Mouse (Mus musculus) liver, adult 2 months (tissue): ENCODE results near the gene 4930426L09Rik. TPM values are rescaled to one million over a fixed set of nuclear protein-coding genes. Genes with fewer than 3 reads are reported as not detected.
A peak's percentile ranks its signal among the peaks of the same experiment; 100 is the strongest.

Source experiments
- DNase-seq: peaks from one replicate; pipeline ENCODE4 v3.0.0-alpha.2; 2011; ENCODE audit warnings: low read depth, low spot score; ENCODE audit errors: extremely low read depth
- H3K27ac ChIP-seq: fragments of 200-500 bp; replicated peaks from 2 replicates; pipeline ENCODE4 v1.5.1; 2012; ENCODE audit warnings: low read depth, mild to moderate bottlenecking, control low read depth, inconsistent platforms, low read length; ENCODE audit not compliant: insufficient read depth
- H3K27me3 ChIP-seq: fragments of 200-500 bp; 2 replicates; pipeline ENCODE4 v1.6.1; 2012; ENCODE audit warnings: mild to moderate bottlenecking, moderate library complexity, low read length, inconsistent platforms; ENCODE audit not compliant: control insufficient read depth, insufficient read depth
- H3K36me3 ChIP-seq: fragments of 200-500 bp; 2 replicates; pipeline ENCODE4 v1.6.1; 2012; ENCODE audit warnings: low read length, inconsistent platforms; ENCODE audit not compliant: control insufficient read depth, insufficient read depth
- H3K4me1 ChIP-seq: fragments of 200-500 bp; 2 replicates; pipeline ENCODE4 v1.6.1; 2011; ENCODE audit warnings: low read length; ENCODE audit not compliant: control insufficient read depth, insufficient read depth
- H3K4me3 ChIP-seq: fragments of 200-500 bp; 2 replicates; pipeline ENCODE4 v1.5.1; 2011; ENCODE audit warnings: low read depth, mild to moderate bottlenecking, control low read depth, low read length, moderate library complexity; ENCODE audit not compliant: insufficient read depth
- H3K79me2 ChIP-seq: fragments of 200-500 bp; 2 replicates; pipeline ENCODE4 v1.6.1; 2012; ENCODE audit warnings: inconsistent platforms, mild to moderate bottlenecking, low read length, moderate library complexity; ENCODE audit not compliant: control insufficient read depth, insufficient read depth
- H3K9ac ChIP-seq: fragments of 200-500 bp; 2 replicates; pipeline ENCODE4 v1.6.1; 2012; ENCODE audit warnings: low read depth, mild to moderate bottlenecking, control low read depth, inconsistent platforms, low read length
- CTCF ChIP-seq: fragments of 200-500 bp; IDR thresholded peaks from 2 replicates; pipeline ENCODE4 v1.5.1; 2011; ENCODE audit warnings: low read depth, low read length, control low read depth
- POLR2A ChIP-seq: fragments of 200-500 bp; IDR thresholded peaks from 2 replicates; pipeline ENCODE4 v1.6.1; 2011; ENCODE audit warnings: low read length, control low read depth; ENCODE audit not compliant: insufficient read depth; ENCODE audit errors: extremely low read depth
- WGBS: fragments of 180-500 bp; shearing (Covaris S2); methylation state at CpG from one replicate; pipeline ENCODE4 v1.1.7; 2018; 5-methylcytosine and 5-hydroxymethylcytosine counted together
- polyA plus RNA-seq: library from polyadenylated mRNA; depleted of rRNA; stranded (reverse); fragments of >200 nt; gene quantifications from 2 replicates; pipeline ENCODE4 v1.2.3, GENCODE M21; 2012
- total RNA-seq: library from RNA; depleted of rRNA; stranded (reverse); fragments of >200 nt; gene quantifications from 2 replicates; pipeline ENCODE4 v1.2.3, GENCODE M21; 2014

The 4930426L09Rik gene
- total and polyA plus RNA-seq, 2 experiments = 0.10 TPM; not detected in 1

GRCm38 (mm10) chr2:18955671-18956070, 42.5 kb upstream of the 4930426L09Rik start:
- no peaks in the 10 kb centered on the region for H3K36me3 ChIP-seq
- H3K27ac ChIP-seq = no peak overlapping the region
- H3K79me2 ChIP-seq = no peaks in the 10 kb centered on the region; the same call in 1 of the 2 replicates
- H3K4me1 ChIP-seq = peaks cover 4% of the 10 kb centered on the region
- WGBS = 87% methylated on average over 13 of the region's 13 CpGs
- DNase-seq = no peak
- no peak overlapping the region for H3K4me3 ChIP-seq
- no peaks in the 10 kb centered on the region for H3K27me3 ChIP-seq
- TF ChIP-seq CTCF = no peak
- no peak overlapping the region for H3K9ac ChIP-seq

DNA sequence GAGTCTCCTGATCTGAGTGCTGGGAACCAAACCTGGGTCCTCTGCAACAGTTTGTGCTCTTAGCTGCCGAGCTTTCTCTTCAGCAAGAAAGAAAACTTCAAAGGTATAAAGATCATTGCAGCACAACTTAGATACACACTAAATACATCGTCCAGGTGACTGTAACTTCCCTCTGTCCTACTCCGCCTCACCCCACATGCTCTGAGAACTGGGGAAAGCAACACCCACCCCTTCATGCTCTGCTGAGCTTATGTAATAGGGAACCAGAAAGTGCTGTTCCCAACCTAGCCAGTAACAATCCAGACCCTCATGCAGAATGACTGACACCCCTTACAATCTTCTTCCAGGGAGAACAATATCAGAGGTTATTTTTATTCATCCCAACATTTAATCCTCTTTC, 41.7 kb upstream of the 4930426L09Rik start:
- WGBS = 84% methylated on average over 3 of the region's 3 CpGs
- H3K4me1 ChIP-seq = peaks cover 4% of the 10 kb centered on the region; the same call in 1 of the 2 replicates

DNA sequence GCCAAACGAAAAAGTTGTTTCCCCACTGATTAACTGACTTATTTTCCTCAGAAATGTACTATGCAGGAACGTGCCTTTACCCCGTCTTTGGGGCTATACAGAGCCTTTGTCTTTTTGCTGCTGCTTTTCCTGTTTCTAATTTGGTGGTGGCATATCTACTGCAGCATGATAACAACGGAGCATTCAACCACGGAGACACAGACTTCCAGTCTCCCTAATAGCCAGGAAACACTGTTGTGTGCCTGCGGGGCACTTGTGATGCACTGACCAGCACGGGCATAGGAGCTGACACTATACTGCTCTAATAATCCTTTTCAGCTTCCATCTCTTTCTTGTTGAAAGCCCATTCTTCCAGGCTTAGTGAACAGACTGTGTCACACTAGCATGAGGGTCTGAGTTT, 41.2 kb upstream of the 4930426L09Rik start:
- no peak overlapping the region for H3K4me3 ChIP-seq
- peaks cover 4% of the 10 kb centered on the region; the same call in 1 of the 2 replicates for H3K4me1 ChIP-seq
- H3K27me3 ChIP-seq = no peaks in the 10 kb centered on the region
- peak overlapping the region; percentile 53; the same call in 1 of the 2 replicates for H3K27ac ChIP-seq
- 64% methylated on average over 7 of the region's 7 CpGs for WGBS
- H3K36me3 ChIP-seq = no peaks in the 10 kb centered on the region
- no peak for DNase-seq
- H3K79me2 ChIP-seq = no peaks in the 10 kb centered on the region
- no peak overlapping the region for H3K9ac ChIP-seq
- no peak for TF ChIP-seq CTCF
- TF ChIP-seq POLR2A = no peak

More for the DNA sequence above, 41.7 kb upstream of the 4930426L09Rik start:
- H3K27ac ChIP-seq = 0 out of 2 replicates have a peak overlapping the region, but pooled peaks have one; percentile 30
- H3K79me2 ChIP-seq = no peaks in the 10 kb centered on the region; the same call in 1 of the 2 replicates
- TF ChIP-seq POLR2A (no peak), CTCF (no peak)
- no peak overlapping the region for H3K4me3 ChIP-seq
- no peaks in the 10 kb centered on the region for H3K36me3 ChIP-seq
- DNase-seq = no peak
- H3K9ac ChIP-seq = no peak overlapping the region
- H3K27me3 ChIP-seq = no peaks in the 10 kb centered on the region

DNA sequence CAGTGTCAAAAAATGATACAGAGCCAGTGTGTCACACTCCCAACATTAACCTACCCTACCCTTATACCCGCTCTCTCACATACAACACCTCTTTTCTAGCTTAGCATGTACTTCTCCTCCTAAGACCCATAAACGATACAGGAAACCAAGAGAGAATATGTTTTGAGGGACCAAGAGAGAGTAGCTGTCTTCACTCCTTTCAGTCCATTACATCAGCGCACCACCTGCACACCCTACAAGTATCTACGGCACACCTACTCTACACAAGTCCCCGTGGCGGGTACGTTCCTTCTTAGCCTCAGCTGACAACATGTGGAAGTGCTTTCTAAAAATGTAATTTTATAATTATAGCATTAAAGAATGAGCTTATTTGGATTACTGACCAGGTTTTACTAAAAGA, 40.7 kb upstream of the 4930426L09Rik start:
- TF ChIP-seq CTCF (no peak), POLR2A (no peak)
- H3K79me2 ChIP-seq = no peaks in the 10 kb centered on the region
- no peak overlapping the region for H3K9ac ChIP-seq
- H3K4me3 ChIP-seq = no peak overlapping the region
- no peak overlapping the region; the same call in 1 of the 2 replicates for H3K27ac ChIP-seq
- peaks cover 4% of the 10 kb centered on the region; the same call in 1 of the 2 replicates for H3K4me1 ChIP-seq
- WGBS = 87% methylated on average over 7 of the region's 7 CpGs
- DNase-seq = no peak
- H3K27me3 ChIP-seq = no peaks in the 10 kb centered on the region
- H3K36me3 ChIP-seq = no peaks in the 10 kb centered on the region

- H3K4me1 ChIP-seq = peaks cover 4% of the 10 kb centered on the region; the same call in 1 of the 2 replicates
- H3K9ac ChIP-seq = no peak overlapping the region
- no peaks in the 10 kb centered on the region for H3K36me3 ChIP-seq
- H3K79me2 ChIP-seq = no peaks in the 10 kb centered on the region
- DNase-seq = no peak
- H3K27me3 ChIP-seq = no peaks in the 10 kb centered on the region
- WGBS = 85% methylated on average over 9 of the region's 9 CpGs
- no peak for TF ChIP-seq POLR2A
- TF ChIP-seq CTCF = no peak
- no peak overlapping the region for H3K4me3 ChIP-seq
- no peak overlapping the region for H3K27ac ChIP-seq
Observed at GRCm38 (mm10) chr2:18958044-18958443, 40.1 kb upstream of the 4930426L09Rik start.

DNA sequence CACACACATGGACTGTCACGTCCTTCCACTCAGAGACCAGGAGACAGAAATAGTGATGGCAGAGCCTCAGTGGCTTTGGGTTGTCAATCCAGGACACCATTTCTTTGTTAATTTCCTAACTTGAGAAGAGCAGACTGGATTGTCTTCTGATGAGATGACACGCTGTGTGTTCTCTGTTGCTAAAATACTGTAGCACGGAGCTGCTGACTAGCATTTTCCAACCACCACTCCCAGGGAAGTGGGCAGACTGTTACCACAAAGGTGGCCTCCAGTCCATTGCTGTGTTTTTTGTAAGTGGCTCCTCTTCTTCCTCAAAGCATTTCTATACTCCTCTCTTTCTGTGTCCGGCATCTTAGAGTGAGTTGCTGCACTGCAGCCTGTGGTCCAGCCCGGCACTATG, 39.6 kb upstream of the 4930426L09Rik start:
- WGBS = 93% methylated on average over 5 of the region's 5 CpGs
- H3K4me1 ChIP-seq = peaks cover 4% of the 10 kb centered on the region; the same call in 1 of the 2 replicates

More for the DNA sequence above, 39.6 kb upstream of the 4930426L09Rik start:
- Histone ChIP-seq H3K36me3 (no peaks in the 10 kb centered on the region), H3K27ac (no peak overlapping the region), H3K27me3 (no peaks in the 10 kb centered on the region), H3K9ac (no peak overlapping the region), H3K4me3 (no peak overlapping the region), H3K79me2 (no peaks in the 10 kb centered on the region)
- TF ChIP-seq CTCF = no peak
- TF ChIP-seq POLR2A = no peak
- no peak for DNase-seq
